Mouse (Mus musculus): ENCODE data around the gene Rnd1.

Rnd1 gene

DNA sequence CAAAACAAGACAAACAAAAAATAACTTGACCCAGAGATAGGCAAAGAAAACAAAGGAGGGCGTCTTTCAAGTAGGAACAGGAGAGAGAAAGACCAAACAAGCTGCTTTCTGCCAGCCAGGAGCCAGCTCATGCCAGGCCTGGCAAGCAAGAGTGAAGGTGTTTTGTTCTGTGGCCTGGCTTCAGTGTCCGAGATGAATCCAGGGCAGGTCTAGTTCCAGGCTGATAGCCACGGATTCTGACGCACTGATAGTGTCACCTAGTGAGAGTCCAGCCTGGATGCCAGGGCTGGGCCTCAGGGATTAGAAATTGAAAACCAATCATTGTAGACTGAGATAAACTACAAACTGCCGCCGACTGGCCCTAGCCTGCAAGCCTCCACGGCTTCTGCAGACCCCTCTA, 716 bp upstream of the Rnd1 start:
- DNase-seq (ENCODE audit: low read depth, low spot score) = no peak

GRCm38 (mm10) chr15:98676471-98676870, 790 bp downstream of the Rnd1 start:
- DNase-seq (ENCODE audit: low read depth, low spot score) = no peak

DNA sequence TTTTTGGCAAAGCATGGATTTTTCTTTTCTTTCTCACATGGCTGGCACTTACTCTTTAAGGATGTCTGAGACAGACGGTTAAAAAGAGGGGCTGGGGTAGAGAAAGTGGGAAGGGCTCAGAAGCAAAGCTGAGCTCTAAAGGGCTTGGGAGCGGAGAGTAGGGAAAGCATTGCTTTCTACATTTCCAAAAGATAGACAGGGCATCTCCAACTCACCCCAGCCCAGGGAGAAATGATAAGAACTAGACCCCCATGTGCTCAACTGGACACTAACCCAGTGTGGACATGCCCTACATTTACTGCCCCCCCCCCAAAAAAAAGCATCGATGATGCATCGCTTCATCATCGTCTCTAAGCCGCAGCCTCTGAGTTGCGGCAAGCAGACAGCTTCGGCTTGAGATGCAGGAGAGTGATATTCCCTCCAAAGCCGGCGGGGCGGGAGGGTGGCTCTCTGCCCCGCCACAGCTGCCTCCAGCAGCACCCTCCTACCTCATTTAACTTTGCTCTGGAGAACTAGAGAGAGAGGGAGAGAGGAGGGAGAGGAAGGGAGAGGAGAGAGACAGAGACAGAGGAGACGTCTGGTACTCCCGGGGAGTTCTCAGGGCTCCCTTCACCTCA, 1.5 kb downstream of the Rnd1 start:
- DNase-seq (ENCODE audit: low read depth, low spot score) = no peak

DNA sequence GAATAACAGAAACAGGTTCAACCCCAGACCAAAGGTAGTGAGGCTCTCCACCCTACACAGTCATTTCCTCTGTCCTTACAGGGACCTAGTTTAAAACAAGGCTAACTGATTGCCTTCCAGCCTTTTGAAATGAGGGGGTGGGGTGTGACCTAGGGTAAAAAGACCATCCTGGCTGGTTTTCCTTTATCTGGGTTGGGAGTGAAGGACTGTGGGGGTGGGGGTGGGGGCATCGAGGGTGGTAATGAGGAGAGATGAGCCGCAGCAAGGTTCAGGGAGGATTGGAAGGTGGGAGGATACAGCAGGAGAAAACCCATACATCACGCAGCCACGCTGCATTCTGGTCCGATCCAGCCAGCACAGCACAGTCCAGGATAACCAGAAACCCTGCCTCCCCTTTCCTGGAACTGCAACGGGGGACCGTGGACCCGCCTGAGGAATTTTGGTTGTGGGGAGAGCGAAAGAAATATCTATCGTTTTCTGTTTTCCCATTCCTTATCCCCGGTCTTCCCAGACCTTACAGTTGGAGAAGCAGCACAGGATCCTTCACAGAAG, 2.2 kb downstream of the Rnd1 start:
- no peak for DNase-seq (ENCODE audit: low read depth, low spot score)

GRCm38 (mm10) chr15:98674284-98674993, 2.8 kb downstream of the Rnd1 start:
- no peak for DNase-seq (ENCODE audit: low read depth, low spot score)

GRCm38 (mm10) chr15:98673732-98674131, 3.5 kb downstream of the Rnd1 start:
- DNase-seq (ENCODE audit: low read depth, low spot score) = no peak

- no peak for DNase-seq (ENCODE audit: low read depth, low spot score)
Measured at GRCm38 (mm10) chr15:98672592-98672991, 4.7 kb downstream of the Rnd1 start.

- no peak for DNase-seq (ENCODE audit: low read depth, low spot score)
Measured at GRCm38 (mm10) chr15:98664042-98664907, 13.0 kb downstream of the Rnd1 start.

- peak; percentile 98 for DNase-seq (ENCODE audit: low read depth, low spot score)
Measured at GRCm38 (mm10) chr15:98662567-98663545, 14.4 kb downstream of the Rnd1 start, which contains the start of gene Ddx23. TSS of gene Ddx23 (minus strand) at chr15:98662894.

GRCm38 (mm10) chr15:98662198-98662566, 15.1 kb downstream of the Rnd1 start:
- DNase-seq (ENCODE audit: low read depth, low spot score) = no peak

DNA sequence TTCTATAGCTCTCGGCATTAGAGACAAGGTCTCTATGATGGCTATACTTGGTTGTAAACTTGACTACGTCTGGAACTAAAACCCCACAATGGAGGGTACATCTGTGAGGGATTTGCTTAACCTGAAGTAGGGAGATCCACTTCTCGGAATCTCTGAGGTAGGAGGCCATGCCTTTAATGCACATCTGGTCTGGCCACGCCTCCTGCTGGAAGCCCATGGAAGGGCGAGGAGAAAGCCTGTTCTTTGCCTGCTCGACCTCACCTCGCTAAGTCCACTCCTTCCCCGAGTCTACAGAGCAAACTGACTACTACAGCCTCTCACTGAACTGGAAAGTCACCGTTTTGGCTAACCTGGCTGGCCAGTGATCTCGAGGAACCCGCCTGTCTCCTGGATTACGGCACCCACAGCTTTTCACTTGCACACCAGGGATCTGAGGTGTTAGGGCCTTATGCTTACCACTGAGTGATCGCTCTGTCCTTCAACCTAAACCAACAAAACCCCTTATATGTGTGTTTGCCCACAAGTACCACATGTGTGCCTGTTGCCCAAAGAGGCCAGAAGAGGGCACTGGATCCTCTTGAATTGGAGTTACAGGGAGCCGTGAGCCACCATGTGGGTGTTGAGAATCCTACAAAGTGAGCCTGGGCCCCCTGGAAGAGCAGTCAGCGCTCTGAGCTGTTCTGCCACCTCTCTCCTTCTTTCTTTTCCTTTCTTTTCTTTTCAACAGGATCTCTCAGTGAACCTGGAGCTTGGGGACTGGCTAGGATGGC, 20.1 kb downstream of the Rnd1 start:
- DNase-seq (ENCODE audit: low read depth, low spot score) = no peak

GRCm38 (mm10) chr15:98652174-98652573, 25.1 kb downstream of the Rnd1 start:
- no peak for DNase-seq (ENCODE audit: low read depth, low spot score)

DNA sequence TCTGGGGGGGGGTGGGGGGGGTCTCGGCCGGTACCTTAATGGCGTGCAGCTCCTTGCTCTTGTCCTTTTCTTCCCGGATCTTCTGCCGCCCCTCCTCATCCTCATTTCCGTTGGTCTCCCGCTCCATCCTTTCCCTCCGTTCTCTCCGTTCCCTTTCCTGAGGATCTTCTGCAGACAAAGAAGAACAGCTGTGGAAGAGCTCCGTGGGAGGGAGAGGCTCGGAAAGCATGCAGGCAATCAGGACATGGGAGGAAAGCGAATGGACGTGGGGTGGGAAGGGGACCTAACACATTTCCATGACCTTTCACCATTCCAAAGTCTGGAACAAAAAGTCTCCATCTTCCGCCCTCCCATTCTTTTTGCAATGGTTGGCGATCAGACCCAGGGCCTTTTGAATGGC, 25.8 kb downstream of the Rnd1 start:
- no peak for DNase-seq (ENCODE audit: low read depth, low spot score)

GRCm38 (mm10) chr15:98648071-98648470, 29.2 kb downstream of the Rnd1 start:
- no peak for DNase-seq (ENCODE audit: low read depth, low spot score)

DNA sequence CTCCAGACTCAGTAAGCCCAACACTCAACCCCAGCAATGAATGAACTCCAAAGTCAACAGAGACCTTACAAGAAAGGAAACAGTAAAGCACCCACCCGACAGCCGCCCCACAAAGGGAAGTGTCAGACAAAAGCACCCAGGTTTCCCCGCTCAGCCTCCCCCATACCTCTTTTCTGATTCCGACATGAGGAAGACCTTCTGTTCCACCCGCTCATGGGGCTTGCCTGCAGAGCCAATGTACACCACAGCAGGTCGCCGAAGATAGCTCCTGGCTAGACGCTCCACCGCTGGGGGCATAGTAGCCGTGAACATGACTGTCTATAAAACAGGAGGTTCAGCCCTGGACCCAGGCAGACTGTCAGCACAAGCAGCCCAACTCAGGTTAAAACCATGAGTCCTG, 30.0 kb downstream of the Rnd1 start:
- DNase-seq (ENCODE audit: low read depth, low spot score) = no peak

DNA sequence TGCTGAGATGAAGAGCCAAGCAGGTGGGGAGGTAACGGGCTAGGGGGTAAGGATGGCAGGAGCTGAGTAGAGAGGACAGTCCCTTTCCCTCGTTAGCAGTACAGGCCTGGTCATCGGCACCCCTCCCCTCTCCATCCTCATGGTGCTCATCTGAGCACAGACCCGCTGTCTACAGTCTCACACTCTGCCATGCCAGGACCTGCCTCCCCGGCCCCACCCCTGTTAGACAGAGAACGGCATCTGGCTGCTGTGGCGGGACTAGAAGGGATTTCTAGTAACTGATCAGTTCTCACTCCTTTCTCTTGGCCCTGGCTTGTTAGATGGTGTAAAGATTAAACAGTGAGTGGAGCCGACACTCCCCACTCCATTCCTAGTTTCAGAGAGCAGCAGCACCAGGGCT, 30.5 kb downstream of the Rnd1 start:
- no peak for DNase-seq (ENCODE audit: low read depth, low spot score)

- no peak for DNase-seq (ENCODE audit: low read depth, low spot score)
Measured at GRCm38 (mm10) chr15:98645057-98646026, 31.9 kb downstream of the Rnd1 start.

GRCm38 (mm10) chr15:98644406-98644805, 32.9 kb downstream of the Rnd1 start:
- DNase-seq (ENCODE audit: low read depth, low spot score) = no peak

GRCm38 (mm10) chr15:98640157-98640556, 37.1 kb downstream of the Rnd1 start:
- no peak for DNase-seq (ENCODE audit: low read depth, low spot score)

All from telencephalon, adult 2 months (tissue).